Mouse (Mus musculus) MEL-GATA-1-ER (cell line): ENCODE data around the gene Tmprss11e.

Experiments
- DNase-seq: peaks from one replicate; pipeline ENCODE4 v3.0.0-alpha.2; 2012; ENCODE audit warnings: low read depth; ENCODE audit errors: extremely low read depth

The Tmprss11e gene

DNA sequence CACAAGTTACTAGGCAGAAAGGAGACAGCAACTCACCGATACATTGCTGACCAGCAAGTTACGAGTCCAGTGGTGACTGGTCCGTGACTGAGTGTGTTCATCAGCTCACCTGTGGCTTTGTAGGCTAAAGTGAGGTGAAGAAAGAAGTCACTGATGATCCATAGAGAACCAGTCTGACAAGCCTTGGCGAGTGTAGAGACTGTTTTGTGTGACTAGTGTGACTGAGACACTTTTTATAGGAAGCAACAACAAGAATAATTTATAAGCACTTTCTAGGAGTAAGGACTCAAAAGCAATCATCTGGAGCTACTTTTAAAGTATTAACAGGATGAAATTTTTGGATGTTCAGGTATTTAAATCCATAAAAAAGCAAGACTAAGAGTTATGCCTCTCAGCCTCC lies at the start of gene Tmprss11e:
Gene Tmprss11e, minus strand, starts transcription at position 101 of the 400 bp plus-strand sequence.
- no peak for DNase-seq

GRCm38 (mm10) chr5:86792807-86793206 lies 47.2 kb upstream of the Tmprss11e start:
- DNase-seq: no peak

DNA sequence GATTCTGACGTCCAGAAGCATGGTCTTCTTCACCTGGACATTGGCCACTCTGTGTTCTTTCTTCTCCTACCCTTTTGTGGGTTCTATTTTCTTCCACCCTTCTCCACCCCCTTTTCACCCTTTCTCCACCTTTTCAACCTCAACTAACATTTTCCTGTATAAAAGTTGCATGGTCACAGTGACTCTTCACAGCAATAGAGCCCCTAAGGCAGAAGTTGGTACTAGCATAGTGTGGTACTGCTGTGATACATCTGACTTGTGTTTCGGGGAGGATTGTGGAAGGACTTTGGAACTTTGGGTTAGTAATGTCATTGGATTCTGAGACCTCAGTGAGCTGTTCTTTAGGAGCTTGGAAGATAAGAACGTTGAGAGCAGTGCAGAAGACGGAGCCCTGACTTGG lies 46.6 kb upstream of the Tmprss11e start:
- no peak for DNase-seq

DNA sequence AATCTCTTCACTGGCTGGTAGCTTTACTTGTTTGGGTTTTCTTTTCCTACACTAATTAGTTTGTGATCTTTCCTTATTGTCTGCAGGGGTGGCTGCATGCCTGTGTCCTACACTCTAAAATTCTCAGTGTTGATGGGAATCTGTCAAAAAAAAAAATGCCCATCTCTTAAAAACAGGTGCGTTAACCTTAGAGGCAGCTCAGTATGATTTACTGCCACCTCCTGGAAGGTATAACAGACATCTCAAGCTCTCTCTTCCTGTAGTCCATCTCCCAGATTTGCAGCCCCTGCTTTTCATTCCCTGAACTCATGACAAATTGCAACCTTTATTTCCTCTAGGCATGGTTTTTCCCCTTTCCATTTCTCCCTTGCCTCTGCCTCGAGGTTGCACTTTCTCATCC lies 44.3 kb upstream of the Tmprss11e start:
- DNase-seq: no peak

DNA sequence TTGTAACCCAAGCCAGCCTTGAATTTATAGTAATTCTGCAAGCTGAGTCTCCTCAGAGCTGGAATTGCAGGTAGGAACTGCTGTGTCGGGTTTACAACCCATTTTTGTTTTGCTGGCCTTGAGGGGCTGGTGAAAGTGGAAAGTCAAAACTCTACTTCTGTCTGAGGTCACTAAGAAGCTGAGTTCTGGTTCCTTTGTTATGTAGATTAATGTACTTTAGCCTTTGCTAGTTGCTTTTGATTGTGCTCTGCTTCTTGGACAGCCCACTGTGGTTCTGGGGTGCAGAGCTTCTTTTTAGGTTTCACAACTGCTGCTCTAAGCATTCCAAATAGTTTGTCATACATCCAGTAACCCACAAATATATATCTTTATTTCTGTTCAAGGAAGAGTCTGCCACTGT lies 41.2 kb upstream of the Tmprss11e start:
- no peak for DNase-seq

DNA sequence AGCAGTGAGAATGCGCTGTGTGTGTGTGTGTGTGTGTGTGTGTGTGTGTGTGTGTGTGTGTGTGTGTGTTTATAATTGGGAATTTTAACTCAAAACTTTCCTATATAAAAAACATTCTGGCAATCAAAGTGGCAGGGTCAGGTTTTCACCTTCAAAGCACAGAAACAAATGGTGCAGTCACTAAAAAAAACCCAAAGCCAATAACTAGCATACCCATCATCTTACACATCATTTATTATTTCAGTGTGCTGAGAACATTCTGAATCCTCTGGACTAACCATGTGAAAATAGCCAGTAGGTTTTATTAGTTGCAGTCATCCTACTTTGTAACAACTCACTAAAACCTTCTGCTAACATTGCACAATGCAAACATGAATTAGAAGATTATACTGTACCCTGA lies 38.6 kb upstream of the Tmprss11e start:
- no peak for DNase-seq

DNA sequence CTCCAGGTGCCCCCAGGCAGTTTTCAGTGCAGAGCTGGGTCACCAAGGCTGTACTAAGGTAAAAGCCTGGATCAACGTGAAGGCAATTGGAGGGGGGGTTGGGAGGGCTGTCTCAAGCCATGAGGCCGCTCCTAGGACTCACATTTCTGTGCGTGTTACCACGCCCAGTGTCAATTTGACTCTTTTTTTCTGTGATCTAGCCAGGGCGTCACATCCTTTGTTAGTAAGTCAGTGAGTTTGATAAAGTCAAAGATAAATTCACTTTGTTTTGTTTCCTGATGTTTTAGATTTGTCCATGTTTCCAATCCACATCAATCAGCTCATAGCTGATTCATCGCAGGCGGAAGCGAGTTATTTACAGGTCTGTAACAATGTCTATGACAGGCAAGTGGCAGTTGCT lies 37.4 kb upstream of the Tmprss11e start:
- DNase-seq: no peak

GRCm38 (mm10) chr5:86778471-86778870 lies 32.9 kb upstream of the Tmprss11e start:
- no peak for DNase-seq

DNA sequence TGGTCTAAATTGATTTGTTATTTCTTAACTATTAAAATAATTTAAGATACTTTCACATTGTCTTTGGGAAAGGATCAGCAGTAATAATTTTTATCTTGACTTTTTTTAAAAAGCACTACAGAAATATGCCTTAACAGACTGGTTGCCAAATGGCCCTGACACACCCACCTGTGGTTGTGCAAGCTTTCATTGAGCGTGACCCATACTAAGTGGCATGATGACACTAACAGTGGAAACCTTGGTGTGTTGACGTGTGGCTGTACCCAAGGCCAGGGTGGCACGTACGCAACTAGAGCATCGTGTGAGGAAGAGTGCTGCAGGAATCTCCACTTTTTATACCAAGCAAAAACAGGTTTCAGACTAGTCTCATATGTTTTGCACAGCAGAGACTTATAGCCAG lies 31.3 kb upstream of the Tmprss11e start:
- DNase-seq: no peak

- DNase-seq: no peak
These were observed 25.4 kb upstream of the Tmprss11e start for GRCm38 (mm10) chr5:86771010-86771409.

DNA sequence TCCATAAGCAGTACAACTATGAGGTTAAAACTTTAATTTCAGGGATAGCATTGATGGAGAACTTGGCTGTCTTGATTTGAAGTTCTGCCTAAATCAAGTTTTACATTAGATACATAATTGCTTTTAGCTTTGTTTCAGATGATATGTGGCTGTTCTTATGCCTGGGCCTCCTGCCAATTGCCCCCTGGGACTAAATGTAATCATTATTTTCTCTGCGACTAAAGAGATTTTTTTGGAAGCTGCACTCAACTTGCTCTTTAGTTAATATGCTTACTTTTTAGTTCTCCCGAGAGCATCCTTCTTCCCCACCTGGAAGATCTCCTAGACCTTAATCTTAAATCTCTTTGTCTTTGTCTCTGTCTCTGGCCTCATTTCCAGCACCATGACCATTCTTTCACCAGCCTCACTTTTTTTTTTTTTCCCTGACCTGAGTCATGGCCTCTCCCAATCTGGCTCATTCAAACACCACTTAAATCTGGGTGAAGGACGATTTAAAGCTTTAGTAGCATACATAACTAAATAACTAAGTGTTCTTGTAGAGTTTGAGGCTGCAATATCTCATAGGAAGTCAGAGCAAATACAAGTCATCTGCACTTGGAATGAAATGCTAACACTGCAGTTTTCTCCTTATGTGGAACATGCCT lies 23.5 kb upstream of the Tmprss11e start:
- no peak for DNase-seq

- no peak for DNase-seq
These were observed 2.8 kb downstream of the Tmprss11e start for GRCm38 (mm10) chr5:86742796-86743195.

DNA sequence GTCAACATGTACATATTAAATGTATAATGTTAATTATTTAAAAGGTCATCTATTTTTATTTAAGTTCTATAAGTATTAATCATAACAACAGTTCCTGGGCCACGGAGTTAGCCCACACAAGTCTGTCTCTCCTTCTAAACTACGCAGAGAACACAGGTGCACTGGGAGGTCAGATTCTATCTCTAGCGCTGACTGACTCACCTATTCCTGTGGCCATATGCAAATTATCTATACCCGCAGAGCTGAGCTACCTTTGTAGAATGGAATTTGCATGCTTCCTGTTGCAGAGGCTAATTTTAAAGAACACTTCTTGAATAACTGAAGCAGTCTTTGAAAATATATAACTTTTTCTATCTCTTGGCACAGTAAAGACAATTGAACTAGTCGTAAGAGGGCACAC lies 4.5 kb downstream of the Tmprss11e start:
- no peak for DNase-seq

DNA sequence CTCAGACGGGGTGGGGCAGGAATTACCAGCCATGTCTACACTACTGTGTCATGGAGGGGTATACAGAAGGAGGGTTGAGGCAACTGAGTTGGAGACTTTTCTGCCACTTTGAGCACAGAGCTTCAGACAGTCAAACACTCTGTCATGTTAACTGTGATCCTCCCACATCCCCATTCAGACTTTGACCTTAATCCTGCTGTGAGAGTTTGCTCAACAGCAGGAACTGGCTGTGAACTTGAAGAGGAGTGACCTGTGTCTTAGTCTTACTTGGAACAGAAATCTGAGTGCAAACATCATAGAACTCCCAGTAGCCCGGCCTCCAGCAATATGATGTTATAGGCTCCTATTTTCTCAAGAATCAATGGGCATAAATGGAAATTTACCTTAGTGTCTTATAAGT lies 9.8 kb downstream of the Tmprss11e start:
- DNase-seq: no peak

DNA sequence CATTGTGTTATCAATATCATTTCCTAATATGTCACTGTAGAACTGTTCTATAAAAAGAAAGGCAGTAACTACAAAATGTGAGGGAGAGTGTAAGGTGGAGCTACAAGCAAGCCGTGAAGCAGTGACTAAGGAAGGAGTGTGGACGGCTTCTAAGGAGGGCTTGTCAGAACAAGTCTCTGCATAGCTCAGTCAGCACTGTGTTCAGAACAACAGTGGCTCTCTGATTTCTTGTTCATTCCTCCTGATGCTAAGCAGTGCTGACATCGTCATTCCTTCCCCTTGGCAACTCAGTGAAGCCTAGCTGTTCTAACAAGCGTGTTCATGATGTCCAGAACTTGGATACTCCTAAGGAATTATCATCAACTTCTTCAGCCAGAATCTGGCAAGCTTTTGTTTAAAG lies 15.0 kb downstream of the Tmprss11e start:
- no peak for DNase-seq

DNA sequence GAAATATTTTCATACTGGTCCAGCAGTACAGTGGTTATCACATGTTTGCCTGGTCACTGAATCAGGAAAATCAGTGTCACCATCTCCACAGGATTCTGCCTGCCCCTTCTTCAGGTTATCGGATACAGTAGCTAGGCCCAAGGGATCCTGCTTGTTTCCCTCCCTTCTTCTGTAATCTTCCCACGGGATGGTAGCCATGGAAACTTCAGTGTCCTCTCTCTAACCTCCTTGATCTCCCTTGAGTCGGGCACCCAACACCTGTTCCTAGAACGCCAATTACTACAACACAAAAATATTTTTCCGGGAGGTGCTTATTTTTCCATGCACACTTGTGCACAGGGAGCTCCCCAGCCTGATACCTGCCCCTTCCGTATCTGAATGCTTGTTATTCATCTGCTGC lies 17.0 kb downstream of the Tmprss11e start:
- DNase-seq: no peak

GRCm38 (mm10) chr5:86727033-86727432 lies 18.6 kb downstream of the Tmprss11e start:
- no peak for DNase-seq

DNA sequence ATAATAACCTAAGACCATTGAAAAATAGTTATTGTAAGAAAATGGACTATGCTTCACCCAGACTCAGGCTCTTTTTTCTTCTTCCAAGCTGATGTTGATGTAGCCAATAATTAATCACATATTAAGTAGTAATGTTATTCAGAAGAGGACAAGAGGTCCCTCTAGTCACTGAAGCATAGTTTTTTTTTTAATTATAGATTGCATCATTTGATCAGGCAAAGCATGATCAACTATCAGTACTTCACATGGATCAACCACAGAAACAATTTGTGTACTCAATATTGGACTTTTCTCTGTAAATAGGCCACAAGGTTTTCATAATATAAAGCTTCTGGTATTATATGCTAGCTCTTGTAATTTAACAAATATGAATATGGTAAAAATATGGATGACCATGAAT lies 20.6 kb downstream of the Tmprss11e start:
- DNase-seq: no peak

- DNase-seq: no peak
These were observed 22.7 kb downstream of the Tmprss11e start for GRCm38 (mm10) chr5:86722820-86723460.

DNA sequence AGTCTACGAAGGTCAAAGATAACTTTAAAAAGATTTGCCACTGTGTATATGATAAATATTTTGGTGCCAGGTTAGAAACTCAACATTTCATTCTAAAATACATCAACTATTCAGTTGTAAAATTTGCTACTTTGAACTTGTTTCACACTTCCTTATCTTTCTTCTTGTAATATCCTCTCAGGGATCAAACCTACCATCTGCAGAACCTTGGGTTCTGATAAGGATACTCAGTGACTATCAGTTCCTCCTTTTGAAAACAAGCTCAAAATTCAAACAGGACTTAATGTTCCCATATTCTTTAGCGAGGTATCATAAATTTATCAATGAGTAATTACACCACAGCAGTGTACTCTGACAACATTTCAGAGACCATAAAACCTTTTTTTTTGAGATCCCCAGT lies 30.6 kb downstream of the Tmprss11e start:
- DNase-seq: no peak

- DNase-seq: no peak
These were observed 40.7 kb downstream of the Tmprss11e start for GRCm38 (mm10) chr5:86704923-86705322.

- peak; percentile 45 for DNase-seq
These were observed 60.9 kb downstream of the Tmprss11e start for GRCm38 (mm10) chr5:86684667-86685066.

DNA sequence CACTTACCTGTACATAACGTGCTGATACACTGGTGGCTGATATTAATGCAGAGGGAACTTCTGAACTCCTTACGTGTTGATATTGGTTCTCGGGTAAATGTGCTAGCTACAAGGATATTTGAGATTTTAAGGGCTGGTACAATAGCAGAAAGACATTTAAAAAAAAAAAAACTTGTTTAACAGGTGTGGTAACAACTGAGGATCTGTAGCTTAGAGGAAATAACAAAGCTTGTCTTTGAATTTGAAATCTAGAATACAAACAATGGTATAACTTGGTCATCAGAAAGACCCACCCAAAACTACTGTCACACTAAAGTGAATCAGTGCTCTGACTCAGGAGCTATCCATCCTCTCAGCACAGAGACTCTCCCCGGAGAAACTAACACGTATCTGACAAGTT lies 69.4 kb downstream of the Tmprss11e start, which contains the start of gene Tmprss11b:
Gene Tmprss11b, minus strand, starts transcription at position 101 of the 400 bp plus-strand sequence.
- no peak for DNase-seq
